Mouse (Mus musculus) thymus, postnatal 0 days (tissue): ENCODE measurements around the gene Cs. TPM values are rescaled to one million over a fixed set of nuclear protein-coding genes. Genes with fewer than 3 reads are reported as not detected.
"Not testable (repeated sequence)": the region's sequence is repeated elsewhere in the genome, so short reads cannot be mapped to it uniquely, and the experiment has no call there.

Experiments
- DNase-seq: peaks from one replicate; pipeline ENCODE4 v3.0.0-alpha.2; 2015; ENCODE audit warnings: low spot score
- polyA plus RNA-seq: library from polyadenylated mRNA; unstranded; fragments of >200 nt; fragmentation: Nextera tagmentation; extraction: Ambion mirVana; gene quantifications from 2 replicates; pipeline ENCODE4 v1.2.1, GENCODE M21; 2015

Gene Cs
- polyA plus RNA-seq: 154 and 157 TPM in 2 replicates

DNA sequence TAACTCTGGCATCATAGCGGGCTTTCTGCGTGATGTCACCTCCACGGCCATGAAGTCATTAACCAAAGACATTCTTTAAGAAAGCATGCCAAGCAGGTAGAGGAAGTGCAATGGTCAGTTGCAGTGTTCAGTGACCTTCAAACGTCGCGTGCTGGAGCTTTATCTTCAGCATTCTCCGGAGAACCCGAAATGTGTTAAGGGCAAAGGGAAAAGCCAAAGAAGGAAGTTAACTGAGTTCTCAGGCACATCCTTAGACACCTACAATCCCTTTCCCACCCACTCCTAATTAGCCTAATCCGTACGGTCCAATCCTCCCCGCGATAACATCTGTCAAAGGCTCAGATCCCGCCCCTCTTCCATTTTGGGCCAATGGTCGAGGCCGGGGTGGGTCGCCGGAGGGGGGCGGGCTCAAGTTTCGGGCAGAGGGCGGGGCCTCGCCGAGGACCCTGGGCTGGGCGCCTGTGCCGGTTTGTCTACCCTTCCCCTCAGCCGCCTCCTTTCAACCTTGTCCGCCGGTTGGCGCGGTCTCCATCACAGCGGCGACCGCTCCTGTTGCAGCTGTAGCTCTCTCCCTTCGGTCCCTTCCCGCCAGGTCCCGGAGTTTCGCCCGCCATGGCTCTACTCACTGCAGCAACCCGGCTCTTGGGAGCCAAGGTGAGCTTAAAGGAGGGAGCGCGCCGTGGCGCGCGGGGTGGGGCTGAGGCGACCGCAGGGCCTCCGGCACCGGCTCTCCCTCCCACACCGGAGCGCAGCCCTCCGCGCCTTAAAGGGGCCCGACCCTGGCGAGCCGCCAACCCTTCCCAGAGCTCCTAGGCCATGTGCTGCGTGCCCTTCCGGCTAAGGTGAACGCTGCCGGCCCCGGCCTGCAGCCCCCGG lies at the start of gene Cs:
Gene Cs, plus strand, starts transcription at position 429 of the 876 bp plus-strand sequence.
- peak; percentile 97 for DNase-seq

DNA sequence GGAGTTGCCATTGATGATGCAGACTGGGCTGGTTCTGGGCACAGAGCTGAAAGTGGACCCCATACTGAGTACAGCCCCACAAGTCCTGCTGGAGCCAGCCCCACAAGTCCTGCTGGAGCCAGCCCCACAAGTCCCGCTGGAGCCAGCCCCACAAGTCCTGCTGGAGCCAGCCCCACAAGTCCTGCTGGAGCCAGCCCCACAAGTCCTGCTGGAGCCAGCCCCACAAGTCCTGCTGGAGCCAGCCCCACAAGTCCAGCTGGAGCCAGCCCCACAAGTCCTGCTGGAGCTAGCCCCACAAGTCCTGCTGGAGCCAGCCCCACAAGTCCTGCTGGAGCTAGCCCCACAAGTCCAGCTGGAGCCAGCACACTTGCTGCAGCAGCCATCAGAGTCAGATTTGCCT lies 46.9 kb upstream of the Cs start:
- DNase-seq: not testable (repeated sequence)

DNA sequence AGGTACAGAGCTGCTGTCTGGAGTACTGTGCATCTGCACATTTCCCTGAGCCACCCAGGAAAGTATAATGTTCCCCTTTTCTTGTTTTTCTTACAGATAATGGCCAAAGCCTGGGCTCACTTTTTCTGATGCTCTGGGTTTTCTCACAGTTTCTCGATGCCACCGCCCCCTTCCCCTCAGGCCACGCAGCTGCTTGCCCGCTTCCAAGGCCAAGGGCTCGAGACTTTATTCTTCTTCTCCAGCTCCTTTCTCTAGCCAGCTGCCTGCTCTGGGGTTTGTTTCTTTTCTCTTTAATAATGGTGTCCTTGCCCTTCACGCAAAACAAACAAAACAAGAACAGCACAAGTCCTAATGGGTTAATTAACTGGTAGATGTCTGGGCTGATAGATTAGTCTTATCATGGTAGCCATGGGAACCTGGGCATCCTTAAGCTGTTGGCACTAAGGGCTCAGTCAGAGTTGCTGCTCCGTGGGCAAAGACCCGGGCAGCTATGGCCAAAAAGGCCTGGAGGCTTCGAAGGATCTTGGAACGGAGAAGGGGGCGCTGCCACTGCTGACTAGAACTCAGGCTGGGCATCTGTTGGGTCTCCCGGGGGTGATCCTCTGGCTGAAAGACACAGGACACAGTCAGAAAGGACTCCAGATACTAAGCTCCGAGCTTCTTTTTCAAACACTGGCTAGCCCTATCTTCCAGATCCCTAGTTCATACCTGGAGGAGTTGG lies 41.0 kb upstream of the Cs start:
- no peak for DNase-seq

DNA sequence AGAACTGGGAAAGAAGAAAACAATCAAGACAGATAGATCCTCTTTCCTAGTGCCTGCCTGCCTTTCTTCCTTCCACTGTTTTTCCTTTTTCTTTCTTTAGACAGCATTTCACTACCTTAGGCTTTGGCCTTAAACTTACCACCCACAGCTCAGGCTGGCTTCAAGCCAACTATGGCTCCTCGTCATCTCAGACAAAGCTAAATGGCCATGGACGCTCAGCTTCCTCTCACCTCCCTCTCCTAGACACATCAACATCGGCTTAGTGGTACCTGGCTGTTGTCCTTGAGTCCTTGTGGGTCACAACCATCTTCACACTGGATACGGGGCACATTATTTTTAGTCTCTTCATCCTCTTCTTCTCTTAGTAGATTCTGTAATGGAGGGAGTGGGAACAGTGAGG lies 40.3 kb upstream of the Cs start:
- no peak for DNase-seq

DNA sequence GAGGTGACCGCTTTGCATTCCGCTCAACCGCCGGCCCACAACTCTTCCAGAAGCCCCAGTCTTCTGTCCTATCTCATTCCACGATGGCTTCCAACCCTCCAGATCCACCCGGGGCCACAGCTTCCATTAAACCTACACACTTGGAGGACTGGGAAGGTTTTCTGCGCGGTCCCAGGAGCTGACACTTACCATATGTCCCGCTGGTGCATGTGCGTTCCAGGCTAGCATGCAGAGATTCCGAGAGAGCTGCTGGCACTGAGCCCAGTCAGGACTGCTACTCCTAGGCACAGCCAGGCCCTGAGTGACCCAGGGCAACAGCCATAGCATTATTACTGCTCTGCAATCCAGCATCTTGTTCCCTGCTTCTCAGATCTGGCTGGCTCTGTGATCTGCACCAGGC lies 39.9 kb upstream of the Cs start:
- DNase-seq: no peak

DNA sequence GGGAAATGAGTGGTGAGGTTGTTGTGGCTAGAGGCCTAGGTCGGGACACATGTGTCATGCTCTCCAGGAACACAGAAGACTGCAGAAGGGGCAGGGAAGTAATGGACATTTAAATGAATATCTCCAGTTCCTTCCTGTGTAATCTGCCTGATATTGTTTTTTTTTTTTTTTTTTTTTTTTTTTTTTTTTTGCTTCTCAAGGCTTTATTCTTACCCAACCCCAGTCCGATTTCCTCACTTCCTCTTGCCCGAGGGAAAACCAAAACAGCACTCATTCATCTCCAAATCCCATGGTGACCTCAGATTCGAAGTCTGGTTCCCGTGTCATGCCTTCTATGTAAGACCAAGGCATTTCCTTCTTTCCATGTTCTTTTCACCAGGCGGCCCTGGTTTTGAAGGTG lies 39.3 kb upstream of the Cs start:
- DNase-seq: no peak

DNA sequence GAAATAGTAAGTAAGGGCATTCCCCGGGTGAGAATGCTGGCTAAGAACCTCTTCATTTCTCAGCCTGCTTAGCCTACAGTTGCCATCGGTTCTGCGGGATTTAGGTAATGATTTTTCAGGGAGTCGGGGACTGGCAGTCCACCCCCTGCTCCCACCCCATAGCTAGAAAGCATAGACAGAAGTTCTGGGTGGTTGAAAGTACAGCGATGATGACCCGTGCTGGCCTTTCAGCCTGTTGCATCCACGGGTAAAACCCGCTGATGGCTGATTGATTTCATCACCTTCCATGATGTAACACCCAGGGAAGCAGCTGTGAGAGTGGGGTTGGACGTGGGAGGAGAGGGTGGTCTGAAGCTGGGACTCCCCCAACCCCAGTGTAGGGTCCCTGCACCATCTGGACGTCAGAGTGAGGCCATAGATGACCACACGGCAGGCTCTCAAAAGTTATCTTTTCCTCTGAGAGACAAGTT lies 38.8 kb upstream of the Cs start, which contains the start of gene Il23a:
Gene Il23a, minus strand, starts transcription at position 51 of the 470 bp plus-strand sequence.
- DNase-seq: no peak

DNA sequence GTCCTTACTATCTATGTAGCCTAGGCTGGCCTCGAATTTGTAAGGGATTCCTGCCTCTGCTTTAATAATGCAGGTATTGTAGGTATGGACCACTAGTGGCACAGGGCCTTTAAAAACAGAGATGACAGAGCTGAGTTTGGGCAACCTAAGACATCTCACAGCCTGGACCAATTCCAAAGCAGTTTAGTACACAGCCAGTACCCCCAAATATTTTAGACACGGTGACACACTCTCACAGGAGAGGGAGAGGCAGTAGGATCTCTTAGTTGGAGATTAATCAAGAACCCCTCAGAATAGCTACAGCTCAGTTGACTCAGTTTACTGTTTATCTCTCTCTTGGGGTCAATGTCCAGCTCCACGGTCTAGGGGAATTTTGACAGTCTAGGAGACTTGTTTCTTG lies 35.2 kb upstream of the Cs start:
- no peak for DNase-seq

DNA sequence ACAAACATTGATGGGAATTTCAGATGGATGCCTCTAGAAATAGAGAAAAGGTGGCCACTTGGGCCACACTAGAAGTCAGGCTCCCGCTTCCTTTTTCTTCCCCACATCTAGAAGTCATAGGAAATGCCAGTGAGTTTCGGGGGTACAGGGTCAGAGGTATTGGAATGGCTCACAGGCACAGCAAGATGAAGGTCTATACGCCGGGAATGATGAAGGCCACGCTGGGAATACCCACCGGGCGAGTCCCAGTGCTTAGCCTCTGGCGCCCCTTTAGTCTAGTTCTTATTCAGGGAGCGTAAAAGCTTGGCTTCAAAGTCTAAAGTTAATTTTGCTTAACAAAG lies 34.8 kb upstream of the Cs start:
- no peak for DNase-seq

DNA sequence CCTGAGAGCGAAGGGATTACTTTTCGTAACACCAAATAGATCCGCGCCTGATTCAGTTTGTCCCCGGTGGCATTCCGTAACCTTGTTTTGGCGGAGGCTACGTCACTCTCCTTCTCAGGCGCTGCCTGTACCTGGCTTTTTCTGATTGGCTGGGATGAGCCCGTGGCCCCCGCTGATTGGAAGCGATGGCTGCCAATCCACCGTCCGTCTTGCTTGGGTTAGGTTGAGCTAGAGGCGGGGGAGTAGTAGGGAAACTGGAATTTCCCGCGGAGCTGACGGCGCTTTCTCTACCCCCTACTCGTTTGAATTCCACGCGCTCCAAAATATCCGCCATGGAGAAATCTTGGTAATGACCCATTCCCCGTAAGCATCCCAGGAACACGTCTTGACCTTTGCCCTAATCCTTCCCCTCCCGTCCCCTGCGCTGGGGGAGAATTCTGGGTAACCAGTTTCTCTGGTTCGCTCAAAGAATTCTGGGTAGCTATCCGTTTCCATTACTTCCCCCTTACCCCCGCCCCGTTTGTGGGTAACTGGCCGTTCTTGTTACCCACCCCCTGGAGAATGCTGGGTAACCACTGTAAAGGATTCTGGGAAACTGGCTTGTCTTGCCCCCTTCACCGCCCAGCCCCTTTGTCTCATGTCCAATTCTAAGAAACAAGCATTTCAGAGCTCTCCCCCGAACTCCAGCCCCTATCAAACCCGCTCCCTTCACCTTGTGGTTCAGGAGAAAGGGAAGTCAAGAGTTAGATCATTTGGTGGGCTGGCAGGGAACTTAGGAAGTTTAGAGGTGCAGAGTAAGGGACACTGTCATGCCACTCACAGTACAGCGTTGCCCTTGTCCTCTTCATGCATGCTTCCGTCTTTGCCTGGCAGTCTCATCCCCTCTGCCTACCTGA lies 34.2 kb upstream of the Cs start, which contains the start of gene Pan2:
Gene Pan2, plus strand, starts transcription at position 210 of the 896 bp plus-strand sequence.
- DNase-seq: peak; percentile 100

DNA sequence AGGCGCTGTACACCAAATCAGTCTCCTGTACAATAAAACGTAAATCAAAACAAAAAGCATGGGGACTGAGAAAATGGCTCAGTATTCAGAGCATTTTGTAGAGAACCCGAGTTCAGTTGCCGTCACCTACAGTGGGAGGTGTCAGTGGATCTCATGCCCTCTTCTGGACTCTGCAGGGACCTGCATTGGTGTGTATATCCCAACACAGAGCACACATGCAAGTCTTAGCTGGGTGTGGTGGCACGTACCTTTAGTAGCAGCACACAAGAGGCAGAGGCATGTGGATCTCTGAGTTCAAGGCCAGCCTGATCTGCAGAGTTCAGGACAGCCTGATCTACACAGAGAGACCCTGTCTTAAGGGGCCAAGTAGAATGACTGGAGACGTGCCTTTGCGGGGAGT lies 27.9 kb upstream of the Cs start:
- no peak for DNase-seq

DNA sequence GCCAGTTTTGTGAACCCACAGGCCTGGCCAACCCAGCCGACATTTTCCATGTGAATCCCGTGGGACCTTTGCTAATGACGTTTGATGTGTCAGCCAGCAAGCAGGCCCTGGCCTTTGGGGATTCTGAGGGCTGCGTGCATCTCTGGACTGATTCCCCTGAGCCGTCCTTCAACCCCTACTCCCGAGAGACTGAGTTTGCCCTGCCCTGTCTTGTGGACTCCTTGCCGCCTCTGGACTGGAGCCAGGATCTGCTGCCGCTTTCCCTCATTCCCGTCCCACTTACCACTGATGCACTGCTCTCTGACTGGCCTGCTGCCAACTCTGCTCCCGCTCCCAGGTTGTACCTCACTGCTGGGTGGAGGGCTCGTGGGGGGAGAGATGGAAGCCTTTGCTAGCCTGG lies 27.4 kb upstream of the Cs start:
- no peak for DNase-seq

DNA sequence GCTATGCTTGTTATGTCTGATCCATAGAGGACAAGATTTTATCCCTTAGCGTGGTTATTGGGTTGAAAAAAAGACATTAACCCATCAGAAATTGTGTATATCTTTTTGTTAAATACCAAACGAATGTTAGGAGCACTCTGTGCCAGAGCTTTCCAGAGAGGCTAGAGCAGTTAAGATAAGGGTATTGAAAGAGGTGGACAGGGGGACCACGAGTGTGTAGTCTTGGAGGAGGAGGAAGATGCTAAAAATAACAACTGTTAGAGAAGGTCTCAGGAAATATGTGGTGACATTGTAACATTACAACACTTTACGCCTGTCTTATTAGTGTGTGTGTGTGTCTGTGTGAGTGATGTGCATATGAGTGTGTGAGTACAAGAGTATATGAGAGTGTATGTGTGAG lies 26.6 kb upstream of the Cs start:
- DNase-seq: no peak

DNA sequence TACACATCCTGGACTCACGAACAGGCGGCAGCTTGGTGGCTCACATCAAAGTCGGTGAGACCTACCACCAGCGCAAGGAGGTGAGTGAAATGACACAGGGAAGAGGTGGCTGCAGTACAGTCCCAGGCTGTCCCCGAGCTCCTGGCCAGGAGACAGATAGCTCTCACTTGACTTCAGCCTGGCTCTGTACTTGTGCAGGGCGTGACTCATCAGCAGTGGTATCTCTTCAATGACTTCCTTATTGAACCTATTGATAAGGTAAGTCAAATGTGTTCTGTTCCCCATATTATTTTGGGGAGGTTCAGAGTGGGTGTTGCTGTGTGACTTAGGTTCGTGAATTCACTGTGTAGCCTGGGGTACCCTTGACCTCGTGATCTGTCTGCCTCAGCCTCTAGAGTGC lies 22.0 kb upstream of the Cs start:
- no peak for DNase-seq

DNA sequence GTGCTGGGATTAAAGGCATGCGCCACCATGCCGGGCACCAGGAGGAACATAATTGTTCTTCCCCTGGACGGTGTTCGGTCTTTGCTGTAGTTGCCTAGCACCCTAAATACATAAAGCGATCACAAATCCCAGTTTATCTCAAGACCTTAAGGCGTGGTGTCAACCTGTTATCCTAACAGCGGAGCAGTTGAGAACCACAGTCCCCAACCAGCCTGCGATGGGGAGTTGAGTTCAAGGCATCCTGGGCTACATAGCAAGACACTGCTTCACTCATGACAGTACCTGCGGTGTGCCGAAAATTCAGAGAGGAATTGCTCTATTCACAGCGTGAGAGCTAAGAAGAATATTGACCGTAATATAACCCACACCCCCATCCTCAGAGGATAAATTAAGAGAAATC lies 15.9 kb upstream of the Cs start:
- DNase-seq: no peak

DNA sequence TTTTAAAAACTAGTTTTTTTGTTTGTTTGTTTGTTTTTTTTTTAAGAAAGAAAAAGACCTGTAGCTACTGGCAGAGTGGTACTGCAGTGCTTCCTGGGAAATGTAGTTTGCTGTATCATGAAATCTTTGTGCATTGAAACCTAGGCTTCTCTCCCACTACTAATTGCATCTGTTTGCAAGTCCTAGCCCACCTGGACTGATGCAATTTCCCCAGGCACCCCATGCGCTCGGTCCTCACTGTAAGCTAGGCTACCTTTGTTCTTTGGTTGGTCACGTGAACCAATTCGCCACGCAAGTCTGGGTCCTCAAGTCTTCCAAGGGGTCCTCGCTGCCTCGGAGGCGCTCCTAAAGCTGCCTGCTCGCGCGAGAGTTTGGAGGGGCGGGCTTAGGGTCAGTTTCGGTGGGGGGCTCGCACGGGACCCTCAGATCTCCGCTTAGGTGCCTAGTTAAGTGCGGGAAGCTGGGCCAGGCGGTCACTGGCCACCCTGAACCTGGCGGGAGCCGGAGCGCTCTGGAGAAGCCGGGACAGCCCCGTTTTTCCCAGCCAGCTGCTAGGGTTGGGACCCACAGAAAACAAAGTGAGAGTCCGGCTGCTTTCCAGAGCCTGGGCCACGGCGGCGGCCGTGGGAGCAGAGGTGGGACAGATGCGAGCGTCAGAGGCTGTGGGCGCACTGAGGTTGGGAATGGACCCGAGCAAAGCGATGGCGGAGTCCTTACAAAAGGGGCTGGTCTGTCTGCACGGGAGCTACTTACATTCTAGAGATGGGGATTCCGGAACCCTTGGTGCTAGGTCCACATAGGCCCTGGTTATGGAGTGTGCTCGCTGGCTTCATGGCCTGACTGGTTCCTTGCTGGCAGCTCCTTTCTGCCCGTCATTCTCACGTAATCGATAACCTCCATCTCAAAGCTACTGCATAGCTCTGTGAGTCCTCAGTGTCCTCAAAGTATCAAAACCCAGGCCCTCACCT lies 15.1 kb upstream of the Cs start, which contains the start of gene Cnpy2:
Gene Cnpy2, plus strand, starts transcription at position 319 of the 968 bp plus-strand sequence.
- peak; percentile 90 for DNase-seq

DNA sequence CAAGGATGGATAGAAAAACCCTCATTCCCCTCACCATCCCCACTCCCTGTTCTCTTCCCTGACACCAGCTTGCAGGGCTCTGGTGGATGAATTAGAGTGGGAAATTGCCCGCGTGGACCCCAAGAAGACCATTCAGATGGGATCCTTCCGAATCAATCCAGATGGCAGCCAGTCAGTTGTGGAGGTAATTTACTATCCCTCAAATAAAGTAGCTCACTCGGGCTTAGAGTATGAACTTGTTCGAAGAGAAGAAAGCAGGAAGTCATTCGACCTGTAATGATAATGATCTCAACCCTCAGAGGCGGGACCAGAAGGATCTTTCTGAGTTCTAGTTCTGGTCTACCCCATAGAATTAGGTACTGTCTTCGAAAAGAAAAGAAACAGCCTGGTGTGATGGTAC lies 14.0 kb upstream of the Cs start:
- DNase-seq: peak; percentile 34

DNA sequence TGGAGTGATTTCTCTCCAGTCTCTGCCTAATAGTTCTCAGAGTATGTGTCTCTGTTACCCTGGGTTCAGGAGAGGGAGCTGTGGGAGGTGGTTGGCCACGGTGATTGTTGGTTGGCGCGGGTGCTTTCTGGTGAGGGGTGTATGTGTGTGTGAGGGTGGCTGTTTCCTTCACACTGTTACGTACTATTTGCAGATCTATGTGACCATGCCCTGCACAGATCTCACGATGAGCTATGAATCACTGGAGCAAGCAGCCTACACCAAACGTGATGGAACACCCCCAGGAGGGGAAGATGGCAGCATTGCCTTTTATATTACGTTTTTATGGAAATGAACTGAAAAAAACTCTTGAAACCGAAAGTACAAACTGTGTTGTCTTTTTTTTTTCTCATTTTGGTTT lies 10.7 kb upstream of the Cs start:
- no peak for DNase-seq

DNA sequence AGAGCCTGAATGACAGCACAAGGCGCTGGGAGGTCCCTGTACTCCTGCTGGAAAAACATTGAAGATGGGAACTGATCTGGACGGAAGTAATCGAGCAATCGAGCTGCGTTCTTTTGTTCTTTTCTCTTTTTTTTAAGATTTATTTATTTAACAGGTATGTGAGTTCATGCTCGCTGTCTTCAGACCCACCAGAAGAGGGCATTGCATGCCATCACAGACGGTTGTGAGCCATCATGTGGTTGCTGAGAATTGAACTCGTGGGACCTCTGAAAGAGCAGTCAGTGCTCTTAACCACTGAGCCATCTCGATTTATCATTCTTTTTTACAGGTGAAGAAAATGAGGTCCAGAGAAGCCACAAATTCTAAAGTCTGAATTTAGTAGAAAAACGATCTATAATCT lies 9.9 kb upstream of the Cs start:
- DNase-seq: no peak
